Mouse (Mus musculus): ENCODE results near the gene Mettl23. TPM values are rescaled to one million over a fixed set of nuclear protein-coding genes. Genes with fewer than 3 reads are reported as not detected.

The Mettl23 gene
- total and polyA plus RNA-seq, 3 experiments: 35.8 to 49.1 (median 45.4) TPM

- Histone ChIP-seq H3K27me3 (ENCODE audit: insufficient read depth, low read length) (peaks cover 16% of the 10 kb centered on the region; the same call in 1 of the 2 replicates), H3K4me3 (ENCODE audit: low read depth, low read length) (no peak overlapping the region), H3K4me1 (ENCODE audit: insufficient read depth, low read depth, low read length) (peaks cover 4% of the 10 kb centered on the region; the same call in 1 of the 2 replicates), H3K9me3 (replicated peaks) (no peaks in the 10 kb centered on the region), H3K36me3 (replicated peaks) (no peaks in the 10 kb centered on the region)
- no peak for ATAC-seq (ENCODE audit: extremely low read depth, insufficient number of reproducible peaks, low FRiP score, poor library complexity, severe bottlenecking)
- TF ChIP-seq POLR2AphosphoS5 (IDR thresholded peaks at IDR 0.05; ENCODE audit: insufficient replicate concordance, low read depth, low read length) (no peak), TAL1 (conservative IDR thresholded peaks at IDR 0.05; ENCODE audit: low read depth, low read length) (no peak), GATA1 (IDR thresholded peaks at IDR 0.05; ENCODE audit: borderline replicate concordance, low read length) (no peak), CTCF (IDR thresholded peaks at IDR 0.05; ENCODE audit: low read depth, low read length) (no peak), GATA2 (IDR thresholded peaks at IDR 0.05; ENCODE audit: borderline replicate concordance, low read depth, low read length) (no peak)
- DNase-seq (ENCODE audit: low spot score): no peak
Observed at GRCm38 (mm10) chr11:116881440-116881839, 38.4 kb downstream of the Mettl23 start.

- DNase-seq (ENCODE audit: low spot score): no peak
- ATAC-seq (ENCODE audit: extremely low read depth, insufficient number of reproducible peaks, low FRiP score, poor library complexity, severe bottlenecking): no peak
Observed at GRCm38 (mm10) chr11:116882446-116882845, 39.4 kb downstream of the Mettl23 start.

GRCm38 (mm10) chr11:116884061-116884460 lies 41.0 kb downstream of the Mettl23 start:
- Histone ChIP-seq H3K4me1 (ENCODE audit: insufficient read depth, low read depth, low read length) (peaks cover 4% of the 10 kb centered on the region; the same call in 1 of the 2 replicates), H3K36me3 (replicated peaks) (no peaks in the 10 kb centered on the region), H3K9me3 (replicated peaks) (no peaks in the 10 kb centered on the region), H3K4me3 (ENCODE audit: low read depth, low read length) (no peak overlapping the region), H3K27me3 (ENCODE audit: insufficient read depth, low read length) (peaks cover 29% of the 10 kb centered on the region)
- TF ChIP-seq GATA1 (IDR thresholded peaks at IDR 0.05; ENCODE audit: borderline replicate concordance, low read length): no peak
- no peak for TF ChIP-seq GATA2 (IDR thresholded peaks at IDR 0.05; ENCODE audit: borderline replicate concordance, low read depth, low read length)
- no peak for TF ChIP-seq CTCF (IDR thresholded peaks at IDR 0.05; ENCODE audit: low read depth, low read length)
- TF ChIP-seq TAL1 (conservative IDR thresholded peaks at IDR 0.05; ENCODE audit: low read depth, low read length): no peak
- no peak for TF ChIP-seq POLR2AphosphoS5 (IDR thresholded peaks at IDR 0.05; ENCODE audit: insufficient replicate concordance, low read depth, low read length)
- DNase-seq (ENCODE audit: low spot score) (no peak), ATAC-seq (ENCODE audit: extremely low read depth, insufficient number of reproducible peaks, low FRiP score, poor library complexity, severe bottlenecking) (no peak)

More at GRCm38 (mm10) chr11:116882446-116882845, 39.4 kb downstream of the Mettl23 start:
- TF ChIP-seq CTCF (IDR thresholded peaks at IDR 0.05; ENCODE audit: low read depth, low read length) (no peak), TAL1 (conservative IDR thresholded peaks at IDR 0.05; ENCODE audit: low read depth, low read length) (no peak), POLR2AphosphoS5 (IDR thresholded peaks at IDR 0.05; ENCODE audit: insufficient replicate concordance, low read depth, low read length) (no peak), GATA2 (IDR thresholded peaks at IDR 0.05; ENCODE audit: borderline replicate concordance, low read depth, low read length) (no peak), GATA1 (IDR thresholded peaks at IDR 0.05; ENCODE audit: borderline replicate concordance, low read length) (no peak)
- Histone ChIP-seq H3K4me3 (ENCODE audit: low read depth, low read length) (no peak overlapping the region), H3K27me3 (ENCODE audit: insufficient read depth, low read length) (peaks cover 25% of the 10 kb centered on the region), H3K36me3 (replicated peaks) (no peaks in the 10 kb centered on the region), H3K4me1 (ENCODE audit: insufficient read depth, low read depth, low read length) (peaks cover 4% of the 10 kb centered on the region; the same call in 1 of the 2 replicates), H3K9me3 (replicated peaks) (no peaks in the 10 kb centered on the region)

GRCm38 (mm10) chr11:116885275-116886151 lies 42.4 kb downstream of the Mettl23 start:
- TF ChIP-seq GATA2 (IDR thresholded peaks at IDR 0.05; ENCODE audit: borderline replicate concordance, low read depth, low read length): no peak
- peak; percentile 87 for TF ChIP-seq CTCF (IDR thresholded peaks at IDR 0.05; ENCODE audit: low read depth, low read length)
- TF ChIP-seq GATA1 (IDR thresholded peaks at IDR 0.05; ENCODE audit: borderline replicate concordance, low read length): no peak
- TF ChIP-seq POLR2AphosphoS5 (IDR thresholded peaks at IDR 0.05; ENCODE audit: insufficient replicate concordance, low read depth, low read length): no peak
- H3K4me3 ChIP-seq (ENCODE audit: low read depth, low read length): no peak overlapping the region
- H3K9me3 ChIP-seq (replicated peaks): no peaks in the 10 kb centered on the region
- peaks cover 4% of the 10 kb centered on the region; the same call in 1 of the 2 replicates for H3K4me1 ChIP-seq (ENCODE audit: insufficient read depth, low read depth, low read length)
- no peak for ATAC-seq (ENCODE audit: extremely low read depth, insufficient number of reproducible peaks, low FRiP score, poor library complexity, severe bottlenecking)
- no peaks in the 10 kb centered on the region for H3K36me3 ChIP-seq (replicated peaks)
- peak; percentile 44 for DNase-seq (ENCODE audit: low spot score)
- peaks cover 31% of the 10 kb centered on the region for H3K27me3 ChIP-seq (ENCODE audit: insufficient read depth, low read length)

GRCm38 (mm10) chr11:116887136-116887535 lies 44.1 kb downstream of the Mettl23 start:
- H3K27me3 ChIP-seq (ENCODE audit: insufficient read depth, low read length): peaks cover 29% of the 10 kb centered on the region
- TF ChIP-seq GATA1 (IDR thresholded peaks at IDR 0.05; ENCODE audit: borderline replicate concordance, low read length) (no peak), GATA2 (IDR thresholded peaks at IDR 0.05; ENCODE audit: borderline replicate concordance, low read depth, low read length) (no peak), TAL1 (conservative IDR thresholded peaks at IDR 0.05; ENCODE audit: low read depth, low read length) (no peak), CTCF (IDR thresholded peaks at IDR 0.05; ENCODE audit: low read depth, low read length) (no peak), POLR2AphosphoS5 (IDR thresholded peaks at IDR 0.05; ENCODE audit: insufficient replicate concordance, low read depth, low read length) (no peak)
- ATAC-seq (ENCODE audit: extremely low read depth, insufficient number of reproducible peaks, low FRiP score, poor library complexity, severe bottlenecking) (no peak), DNase-seq (ENCODE audit: low spot score) (no peak)
- H3K4me1 ChIP-seq (ENCODE audit: insufficient read depth, low read depth, low read length): peaks cover 4% of the 10 kb centered on the region; the same call in 1 of the 2 replicates
- H3K4me3 ChIP-seq (ENCODE audit: low read depth, low read length): no peak overlapping the region
- no peaks in the 10 kb centered on the region for H3K9me3 ChIP-seq (replicated peaks)
- no peaks in the 10 kb centered on the region for H3K36me3 ChIP-seq (replicated peaks)

Data from G1E (cell line).